8 mouse cellular contexts compared by ENCODE assay signal in the genomic region with DNA sequence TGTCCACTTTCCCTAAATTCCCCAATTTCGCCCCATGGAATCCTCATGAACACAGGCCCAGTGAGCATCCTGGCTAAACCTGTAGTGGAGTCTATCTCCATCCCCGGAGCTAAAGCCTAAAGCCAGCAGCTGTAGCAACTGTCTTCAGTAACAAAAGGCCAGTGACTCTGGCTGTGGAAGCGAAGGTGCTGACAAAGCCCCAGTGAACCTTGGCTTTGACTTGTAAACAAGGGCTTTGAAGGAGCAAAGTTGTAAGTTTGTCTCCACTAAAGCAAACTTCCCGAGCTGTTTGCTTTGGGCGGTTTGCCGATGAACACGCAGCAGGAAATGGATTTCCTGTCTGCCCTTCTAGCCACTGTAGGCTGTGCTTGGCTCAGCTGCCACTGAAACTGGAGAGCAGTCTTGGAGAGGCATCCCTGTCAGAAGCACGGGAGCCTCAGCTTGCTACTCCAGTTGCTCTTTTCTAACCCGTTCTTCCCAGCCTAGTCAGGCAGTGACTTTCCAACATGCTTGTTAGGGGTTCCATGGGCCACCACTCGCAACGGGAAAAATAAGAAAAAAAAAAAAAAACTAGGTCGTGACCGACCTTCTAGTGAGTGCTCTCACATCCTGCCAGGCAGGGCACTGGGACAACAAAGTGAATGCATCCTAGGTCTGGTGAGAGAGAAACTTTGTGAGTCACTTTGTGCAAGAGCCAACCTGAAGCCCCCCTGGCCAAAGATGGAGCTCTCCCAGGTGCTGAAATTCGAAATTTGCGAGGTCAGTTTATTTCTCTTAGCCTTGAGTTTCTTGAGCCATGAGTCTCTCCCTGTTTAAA.
A peak's percentile ranks its signal among the peaks of the same experiment; 100 is the strongest.
DNase-seq lines count a peak whose midpoint lies in the region; ATAC-seq lines count a peak whose summit lies in the region.

No protein-coding gene starts in this region.

- H3K9ac ChIP-seq in kidney, embryonic 14.5 days (ENCODE audit: low read depth, low read length): no peak overlapping the region
- no peak overlapping the region for H3K9ac ChIP-seq in hindbrain, embryonic 15.5 days

- no peaks in the 10 kb centered on the region for H3K9me3 ChIP-seq in kidney, embryonic 14.5 days (ENCODE audit: control insufficient read depth, low read length)
- no peaks in the 10 kb centered on the region for H3K9me3 ChIP-seq in hindbrain, embryonic 15.5 days
- H3K9me3 ChIP-seq in midbrain, embryonic 10.5 days (replicated peaks): 0 out of 2 replicates have a peak, but pooled peaks cover 3% of the 10 kb centered on the region

- peak; percentile 63 for DNase-seq in kidney, postnatal 10 days
- DNase-seq in ZHBTc4 (ENCODE audit: low read depth, low spot score): peak; percentile 64
- DNase-seq in embryo, embryonic 10.5 days (ENCODE audit: low spot score): peak; percentile 81
- DNase-seq in midbrain, embryonic 10.5 days (ENCODE audit: low spot score): peak; percentile 43
- no peak for DNase-seq in frontal cortex, postnatal 25 days (ENCODE audit: low spot score in 2 of 2)

- no peaks in the 10 kb centered on the region for H3K36me3 ChIP-seq in kidney, embryonic 14.5 days (ENCODE audit: control insufficient read depth, insufficient read depth, low read length)
- no peaks in the 10 kb centered on the region for H3K36me3 ChIP-seq in hindbrain, embryonic 15.5 days
- H3K36me3 ChIP-seq in midbrain, embryonic 10.5 days: no peaks in the 10 kb centered on the region

- no peak overlapping the region for H3K4me3 ChIP-seq in kidney, embryonic 14.5 days (ENCODE audit: low read length)
- H3K4me3 ChIP-seq in hindbrain, embryonic 15.5 days: no peak overlapping the region
- H3K4me3 ChIP-seq in midbrain, embryonic 10.5 days: 0 out of 2 replicates have a peak overlapping the region, but pooled peaks have one; percentile 5

- H3K27me3 ChIP-seq in kidney, embryonic 14.5 days (ENCODE audit: control insufficient read depth, insufficient read depth, low read length): no peaks in the 10 kb centered on the region
- no peaks in the 10 kb centered on the region for H3K27me3 ChIP-seq in hindbrain, embryonic 15.5 days
- H3K27me3 ChIP-seq in midbrain, embryonic 10.5 days (ENCODE audit: low read depth, poor library complexity, severe bottlenecking): no peaks in the 10 kb centered on the region

- WGBS in kidney, embryonic 14.5 days: 10% methylated on average over 15 of the region's 15 CpGs
- 10% methylated on average over 15 of the region's 15 CpGs for WGBS in hindbrain, embryonic 15.5 days
- 12% methylated on average over 15 of the region's 15 CpGs for WGBS in midbrain, embryonic 10.5 days

- ATAC-seq in kidney, embryonic 14.5 days (ENCODE audit: low FRiP score, low TSS enrichment): no peak
- 0 out of 2 replicates have a peak, but pooled peaks have one; percentile 50 for ATAC-seq in hindbrain, embryonic 15.5 days (ENCODE audit: low FRiP score, low read depth)
- no peak for ATAC-seq in granulocyte monocyte progenitor cell, adult 5-6 weeks (replicated peaks; ENCODE audit: poor library complexity, severe bottlenecking)

- H3K27ac ChIP-seq in kidney, embryonic 14.5 days (ENCODE audit: low read depth, low read length): no peak overlapping the region
- H3K27ac ChIP-seq in hindbrain, embryonic 15.5 days (replicated peaks): 0 out of 2 replicates have a peak overlapping the region, but pooled peaks have one; percentile 1
- peak overlapping the region; percentile 46; the same call in 1 of the 2 replicates for H3K27ac ChIP-seq in midbrain, embryonic 10.5 days (replicated peaks)

- H3K4me2 ChIP-seq in kidney, embryonic 14.5 days (replicated peaks; ENCODE audit: low read depth, low read length): no peak overlapping the region
- peak overlapping the region; percentile 40 for H3K4me2 ChIP-seq in hindbrain, embryonic 15.5 days

- H3K4me1 ChIP-seq in kidney, embryonic 14.5 days (ENCODE audit: control insufficient read depth, insufficient read depth, low read length): no peaks in the 10 kb centered on the region
- peaks cover 18% of the 10 kb centered on the region for H3K4me1 ChIP-seq in hindbrain, embryonic 15.5 days (replicated peaks)
- peaks cover 23% of the 10 kb centered on the region for H3K4me1 ChIP-seq in midbrain, embryonic 10.5 days

Comparison
In these comparisons a context has a peak if more than half of its experiments do, and no peak if none do; other contexts are left out.
1. DNase-seq: peak in kidney, postnatal 10 days (single experiment), ZHBTc4 (single experiment), embryo, embryonic 10.5 days (single experiment) and midbrain, embryonic 10.5 days (single experiment); none in frontal cortex, postnatal 25 days (0 of 2).